Mouse (Mus musculus) hindbrain, embryonic 14.5 days (tissue): ENCODE measurements around the gene Eipr1. TPM values are rescaled to one million over a fixed set of nuclear protein-coding genes. Genes with fewer than 3 reads are reported as not detected.

Experiments
- ATAC-seq: fragments of 200-750 bp; cut with Nextera tagmentation; 2 replicates; pipeline ENCODE4 v1.8.0; 2017; ENCODE audit warnings: moderate number of reproducible peaks, mild to moderate bottlenecking, moderate TSS enrichment, moderate library complexity; ENCODE audit not compliant: low FRiP score
- DNase-seq: peaks from one replicate; pipeline ENCODE4 v3.0.0-alpha.2; 2015; ENCODE audit warnings: low spot score
- H3K27ac ChIP-seq: fragments of 300-500 bp; sonication (generic); 2 replicates; pipeline ENCODE4 v1.5.1; 2014; ENCODE audit warnings: mild to moderate bottlenecking, moderate library complexity
- H3K27me3 ChIP-seq: fragments of 300-500 bp; sonication (generic); 2 replicates; pipeline ENCODE4 v1.6.1; 2014; ENCODE audit warnings: mild to moderate bottlenecking, low read length, mixed read lengths; ENCODE audit not compliant: control insufficient read depth, insufficient read depth
- H3K36me3 ChIP-seq: fragments of 300-500 bp; sonication (generic); replicated peaks from 2 replicates; pipeline ENCODE4 v1.6.1; 2014; ENCODE audit not compliant: control insufficient read depth, insufficient read depth
- H3K4me1 ChIP-seq: fragments of 300-500 bp; sonication (generic); replicated peaks from 2 replicates; pipeline ENCODE4 v1.6.1; 2014; ENCODE audit warnings: antibody characterized with exemption, low read length, mixed read lengths; ENCODE audit not compliant: control insufficient read depth, insufficient read depth
- H3K4me2 ChIP-seq: fragments of 300-500 bp; sonication (generic); replicated peaks from 2 replicates; pipeline ENCODE4 v1.6.1; 2014; ENCODE audit warnings: mild to moderate bottlenecking, moderate library complexity
- H3K4me3 ChIP-seq: fragments of 300-500 bp; sonication (generic); replicated peaks from 2 replicates; pipeline ENCODE4 v1.5.1; 2014; ENCODE audit warnings: mild to moderate bottlenecking, low read length
- H3K9ac ChIP-seq: fragments of 300-500 bp; sonication (generic); 2 replicates; pipeline ENCODE4 v1.6.1; 2014
- H3K9me3 ChIP-seq: fragments of 300-500 bp; sonication (generic); 2 replicates; pipeline ENCODE4 v1.6.1; 2016; ENCODE audit warnings: low read length; ENCODE audit not compliant: control insufficient read depth
- WGBS: fragments of 180-500 bp; shearing (Covaris S2); extraction: QIAGEN DNeasy Blood & Tissue Kit; methylation state at CpG from one replicate; pipeline ENCODE4 v1.1.7; 2014; 5-methylcytosine and 5-hydroxymethylcytosine counted together
- polyA plus RNA-seq: library from polyadenylated mRNA; unstranded; fragments of >200 nt; fragmentation: Nextera tagmentation; extraction: Ambion mirVana; gene quantifications from 2 replicates; pipeline ENCODE4 v1.2.1, GENCODE M21; 2014

The Eipr1 gene
- polyA plus RNA-seq, 1 experiment from 2014 or later, result 75.3 TPM

GRCm38 (mm10) chr12:28830471-28830870, 78.9 kb downstream of the Eipr1 start:
- H3K4me2 ChIP-seq, result no peak overlapping the region
- DNase-seq (no peak), ATAC-seq (no peak)
- no peaks in the 10 kb centered on the region for H3K4me1 ChIP-seq
- no peak overlapping the region for H3K27ac ChIP-seq
- no peak overlapping the region for H3K4me3 ChIP-seq
- 85% methylated on average over 3 of the region's 3 CpGs for WGBS
- H3K9me3 ChIP-seq, result no peaks in the 10 kb centered on the region
- H3K36me3 ChIP-seq, result peaks cover 10% of the 10 kb centered on the region; the same call in 1 of the 2 replicates
- H3K9ac ChIP-seq, result no peak overlapping the region
- no peaks in the 10 kb centered on the region for H3K27me3 ChIP-seq

DNA sequence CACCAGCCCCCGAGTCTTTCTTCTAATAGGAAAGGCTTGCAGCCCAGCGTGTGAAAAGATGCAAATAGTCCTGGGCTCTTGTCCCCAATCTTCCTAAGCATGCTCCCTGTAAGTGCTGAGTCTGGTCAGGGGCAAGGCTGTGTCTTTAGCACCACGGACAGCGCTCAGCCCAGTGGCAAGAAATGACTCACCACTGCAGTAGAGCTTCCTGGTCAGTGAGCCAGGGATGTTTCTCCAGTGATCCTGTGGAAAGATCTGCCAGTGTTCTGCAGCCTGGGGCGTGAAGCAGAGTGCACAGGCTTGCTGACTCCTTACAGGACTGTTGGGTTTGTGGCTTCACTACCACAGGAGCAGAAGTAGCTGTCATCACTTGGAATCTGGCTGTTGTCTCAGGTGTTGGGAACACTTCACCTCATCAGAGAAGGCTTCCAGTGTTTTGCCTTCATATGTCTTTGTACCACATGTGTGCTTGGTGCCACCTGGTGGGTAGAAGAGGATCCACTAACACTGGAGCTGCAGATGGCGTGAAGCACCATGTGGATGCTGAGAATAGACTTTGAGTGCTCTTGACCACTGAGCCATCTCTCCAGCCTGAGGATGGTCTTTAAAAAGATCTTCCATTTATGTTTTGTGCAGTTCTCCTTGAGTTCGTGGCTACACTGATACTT, 79.6 kb downstream of the Eipr1 start:
- WGBS, result 51% methylated on average over 7 of the region's 7 CpGs
- H3K27me3 ChIP-seq, result no peaks in the 10 kb centered on the region
- ATAC-seq (no peak), DNase-seq (peak; percentile 46)
- peaks cover 10% of the 10 kb centered on the region; the same call in 1 of the 2 replicates for H3K36me3 ChIP-seq
- no peak overlapping the region for H3K4me2 ChIP-seq
- H3K27ac ChIP-seq, result no peak overlapping the region
- H3K4me1 ChIP-seq, result no peaks in the 10 kb centered on the region
- H3K4me3 ChIP-seq, result no peak overlapping the region
- no peak overlapping the region for H3K9ac ChIP-seq
- no peaks in the 10 kb centered on the region for H3K9me3 ChIP-seq

GRCm38 (mm10) chr12:28834266-28834665, 82.7 kb downstream of the Eipr1 start:
- H3K9me3 ChIP-seq, result no peaks in the 10 kb centered on the region
- no peaks in the 10 kb centered on the region for H3K27me3 ChIP-seq
- peaks cover 7% of the 10 kb centered on the region; the same call in 1 of the 2 replicates for H3K4me1 ChIP-seq
- no peak overlapping the region for H3K27ac ChIP-seq
- H3K36me3 ChIP-seq, result 0 out of 2 replicates have a peak, but pooled peaks cover 5% of the 10 kb centered on the region
- WGBS, result 78% methylated on average over 6 of the region's 6 CpGs
- DNase-seq (no peak), ATAC-seq (no peak)
- H3K4me3 ChIP-seq, result no peak overlapping the region
- no peak overlapping the region for H3K4me2 ChIP-seq
- no peak overlapping the region for H3K9ac ChIP-seq

DNA sequence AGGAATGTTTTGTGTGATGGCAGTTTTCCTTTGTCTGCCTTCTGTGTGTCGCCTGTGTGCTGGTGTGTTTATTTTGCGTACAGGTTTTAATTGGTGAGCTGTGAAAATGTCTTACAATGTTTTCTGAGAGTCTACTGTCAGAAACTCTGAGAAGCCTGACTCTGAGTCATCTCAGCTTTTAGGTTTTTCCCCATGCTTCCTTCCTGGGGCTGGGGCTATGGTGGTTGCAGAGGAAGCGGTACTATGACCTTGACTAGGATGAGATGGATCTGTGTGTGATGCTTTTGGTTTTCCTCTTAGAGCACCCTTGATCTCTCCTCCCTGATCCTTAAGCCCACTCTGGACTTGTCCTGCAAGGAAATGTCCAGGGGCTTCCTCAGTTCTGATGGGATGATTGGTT, 84.1 kb downstream of the Eipr1 start:
- ATAC-seq, result no peak
- 97% methylated on average over 3 of the region's 3 CpGs for WGBS

GRCm38 (mm10) chr12:28838268-28838667, 86.7 kb downstream of the Eipr1 start:
- WGBS, result 66% methylated on average over 4 of the region's 4 CpGs
- DNase-seq, result no peak
- no peak overlapping the region for H3K9ac ChIP-seq

More for the DNA sequence above, 84.1 kb downstream of the Eipr1 start:
- no peak overlapping the region for H3K27ac ChIP-seq
- peaks cover 7% of the 10 kb centered on the region; the same call in 1 of the 2 replicates for H3K4me1 ChIP-seq
- no peak overlapping the region for H3K9ac ChIP-seq
- H3K4me3 ChIP-seq, result no peak overlapping the region
- no peaks in the 10 kb centered on the region for H3K9me3 ChIP-seq
- DNase-seq, result no peak
- no peak overlapping the region for H3K4me2 ChIP-seq
- no peaks in the 10 kb centered on the region for H3K36me3 ChIP-seq
- no peaks in the 10 kb centered on the region for H3K27me3 ChIP-seq

DNA sequence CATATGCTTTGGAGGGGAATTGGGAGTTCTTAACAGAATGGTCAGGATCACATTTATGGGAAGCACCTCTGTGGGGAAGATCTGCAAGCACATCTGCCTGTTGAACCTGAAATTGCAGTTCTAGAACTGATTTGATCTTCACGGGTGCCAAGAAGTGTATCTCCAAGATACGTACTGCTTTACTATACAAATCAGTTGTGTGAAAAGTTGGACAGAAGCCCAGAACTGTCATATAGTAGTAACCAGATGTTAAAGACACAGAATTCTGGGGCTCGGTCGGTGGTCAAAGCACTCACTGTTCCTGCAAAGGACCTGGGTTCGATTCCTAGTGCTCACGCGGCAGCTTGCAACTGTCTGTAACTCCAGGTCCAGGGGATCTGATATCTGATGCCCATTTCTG, 87.4 kb downstream of the Eipr1 start:
- WGBS, result 84% methylated on average over 7 of the region's 7 CpGs
- Histone ChIP-seq H3K9ac (no peak overlapping the region), H3K27ac (no peak overlapping the region), H3K4me3 (no peak overlapping the region), H3K27me3 (no peaks in the 10 kb centered on the region), H3K36me3 (no peaks in the 10 kb centered on the region), H3K4me2 (no peak overlapping the region), H3K4me1 (peaks cover 7% of the 10 kb centered on the region; the same call in 1 of the 2 replicates), H3K9me3 (no peaks in the 10 kb centered on the region)
- no peak for DNase-seq
- ATAC-seq, result no peak

More at GRCm38 (mm10) chr12:28838268-28838667, 86.7 kb downstream of the Eipr1 start:
- no peak for ATAC-seq
- no peak overlapping the region for H3K4me3 ChIP-seq
- peaks cover 7% of the 10 kb centered on the region; the same call in 1 of the 2 replicates for H3K4me1 ChIP-seq
- H3K27ac ChIP-seq, result no peak overlapping the region
- H3K27me3 ChIP-seq, result no peaks in the 10 kb centered on the region
- H3K9me3 ChIP-seq, result no peaks in the 10 kb centered on the region
- H3K4me2 ChIP-seq, result no peak overlapping the region
- no peaks in the 10 kb centered on the region for H3K36me3 ChIP-seq

GRCm38 (mm10) chr12:28841179-28841698, 89.6 kb downstream of the Eipr1 start:
- peaks cover 7% of the 10 kb centered on the region; the same call in 1 of the 2 replicates for H3K4me1 ChIP-seq
- no peak overlapping the region for H3K27ac ChIP-seq
- H3K9ac ChIP-seq, result no peak overlapping the region
- DNase-seq (no peak), ATAC-seq (no peak)
- H3K9me3 ChIP-seq, result no peaks in the 10 kb centered on the region
- no peaks in the 10 kb centered on the region for H3K27me3 ChIP-seq
- WGBS, result 86% methylated on average over 5 of the region's 5 CpGs
- H3K36me3 ChIP-seq, result no peaks in the 10 kb centered on the region
- no peak overlapping the region for H3K4me3 ChIP-seq
- no peak overlapping the region for H3K4me2 ChIP-seq

GRCm38 (mm10) chr12:28845811-28846210, 94.2 kb downstream of the Eipr1 start:
- Histone ChIP-seq H3K27me3 (no peaks in the 10 kb centered on the region), H3K4me3 (no peak overlapping the region), H3K4me1 (peaks cover 21% of the 10 kb centered on the region), H3K9me3 (no peaks in the 10 kb centered on the region), H3K36me3 (0 out of 2 replicates have a peak, but pooled peaks cover 5% of the 10 kb centered on the region), H3K9ac (no peak overlapping the region), H3K4me2 (no peak overlapping the region), H3K27ac (no peak overlapping the region)
- ATAC-seq (no peak), DNase-seq (no peak)
- WGBS, result 94% methylated on average over 8 of the region's 8 CpGs

DNA sequence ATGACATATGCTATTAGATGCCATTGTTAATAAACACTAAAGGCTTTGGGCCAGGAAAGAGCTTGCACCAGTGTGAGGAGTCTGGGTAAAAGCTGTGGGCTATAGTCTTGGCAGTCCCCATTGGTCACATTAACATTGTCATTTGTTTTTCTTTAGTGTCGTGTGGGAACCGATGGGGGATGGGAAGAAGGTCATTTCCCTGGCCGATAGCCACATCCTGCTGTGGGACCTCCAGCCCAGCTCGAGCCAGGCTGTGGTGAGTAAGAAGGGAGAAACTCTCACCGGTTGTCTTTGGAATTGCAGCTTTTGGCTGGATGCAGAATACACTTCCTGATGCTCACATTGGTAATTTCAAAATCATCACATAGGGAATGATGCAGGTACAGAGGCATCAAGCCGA, 95.8 kb downstream of the Eipr1 start:
- no peak overlapping the region for H3K4me3 ChIP-seq
- peak overlapping the region; percentile 21; the same call in 1 of the 2 replicates for H3K27ac ChIP-seq
- no peak overlapping the region for H3K4me2 ChIP-seq
- no peaks in the 10 kb centered on the region for H3K9me3 ChIP-seq
- H3K27me3 ChIP-seq, result no peaks in the 10 kb centered on the region
- H3K4me1 ChIP-seq, result peaks cover 21% of the 10 kb centered on the region
- DNase-seq, result no peak
- ATAC-seq, result no peak
- 0 out of 2 replicates have a peak, but pooled peaks cover 5% of the 10 kb centered on the region for H3K36me3 ChIP-seq
- 73% methylated on average over 6 of the region's 6 CpGs for WGBS
- H3K9ac ChIP-seq, result no peak overlapping the region
